8 mouse cellular contexts compared by ENCODE assay signal in genomic region chr15:81272305-81273053, GRCm38 (mm10). TPM values are rescaled to one million over a fixed set of nuclear protein-coding genes. Genes with fewer than 3 reads are reported as not detected.
DNase-seq lines count a peak whose midpoint lies in the region; ATAC-seq and TF ChIP-seq lines count a peak whose summit lies in the region.

No protein-coding gene starts in this region.

- ATAC-seq in heart, embryonic 12.5 days (ENCODE audit: insufficient number of reproducible peaks, low FRiP score): no peak
- peak; percentile 68; the same call in 1 of the 2 replicates for ATAC-seq in kidney, postnatal 0 days (replicated peaks; ENCODE audit: low FRiP score, low read depth)
- ATAC-seq in CD4-positive, CD25-positive, alpha-beta regulatory T cell, adult 4 months: no peak

- no peak overlapping the region for H3K9ac ChIP-seq in heart, embryonic 12.5 days
- H3K9ac ChIP-seq in kidney, postnatal 0 days (ENCODE audit: low read depth, low read length): no peak overlapping the region

- no peaks in the 10 kb centered on the region for H3K36me3 ChIP-seq in heart, embryonic 12.5 days
- H3K36me3 ChIP-seq in kidney, postnatal 0 days (ENCODE audit: insufficient read depth, low read length): no peaks in the 10 kb centered on the region
- no peaks in the 10 kb centered on the region for H3K36me3 ChIP-seq in midbrain, embryonic 10.5 days

- peak overlapping the region; percentile 19; the same call in 1 of the 2 replicates for H3K4me2 ChIP-seq in heart, embryonic 12.5 days
- H3K4me2 ChIP-seq in kidney, postnatal 0 days (ENCODE audit: low read length): peak overlapping the region; percentile 10; the same call in 1 of the 2 replicates

- H3K4me3 ChIP-seq in cortical plate, adult 2 months (ENCODE audit: insufficient read depth, low read length): no peak overlapping the region
- no peak overlapping the region for H3K4me3 ChIP-seq in heart, embryonic 12.5 days
- no peak overlapping the region for H3K4me3 ChIP-seq in kidney, postnatal 0 days (replicated peaks; ENCODE audit: low read depth, low read length)
- no peak overlapping the region for H3K4me3 ChIP-seq in midbrain, embryonic 10.5 days

- DNase-seq in urinary bladder, postnatal 14 days (ENCODE audit: low spot score): peak; percentile 55
- no peak for DNase-seq in urinary bladder, adult 2 months (ENCODE audit: low spot score)
- DNase-seq in kidney, postnatal 0 days (ENCODE audit: low spot score): peak; percentile 32
- peak; percentile 26 for DNase-seq in midbrain, embryonic 10.5 days (ENCODE audit: low spot score)
- no peak for DNase-seq in thymus, postnatal 0 days (ENCODE audit: low spot score)

- H3K27me3 ChIP-seq in heart, embryonic 12.5 days (replicated peaks): peaks cover 3% of the 10 kb centered on the region; the same call in 1 of the 2 replicates
- H3K27me3 ChIP-seq in kidney, postnatal 0 days (ENCODE audit: insufficient read depth, low read length): no peaks in the 10 kb centered on the region
- 0 out of 2 replicates have a peak, but pooled peaks cover 6% of the 10 kb centered on the region for H3K27me3 ChIP-seq in midbrain, embryonic 10.5 days (ENCODE audit: low read depth, poor library complexity, severe bottlenecking)

- no peak overlapping the region for H3K27ac ChIP-seq in cortical plate, adult 2 months (ENCODE audit: insufficient read depth, low read length)
- H3K27ac ChIP-seq in heart, embryonic 12.5 days (ENCODE audit: poor library complexity, severe bottlenecking): no peak overlapping the region
- peak overlapping the region; percentile 16; the same call in 1 of the 2 replicates for H3K27ac ChIP-seq in kidney, postnatal 0 days
- H3K27ac ChIP-seq in midbrain, embryonic 10.5 days (replicated peaks): peak overlapping the region; percentile 76

- TF ChIP-seq CTCF in cortical plate, adult 2 months (IDR thresholded peaks at IDR 0.05; ENCODE audit: extremely low read depth, insufficient read depth, low read length): no peak
- no peak for TF ChIP-seq CTCF in kidney, postnatal 0 days (IDR thresholded peaks at IDR 0.05; ENCODE audit: low read depth)

- H3K4me1 ChIP-seq in cortical plate, adult 2 months (ENCODE audit: control insufficient read depth, insufficient read depth, low read length): peaks cover 3% of the 10 kb centered on the region; the same call in 1 of the 2 replicates
- H3K4me1 ChIP-seq in heart, embryonic 12.5 days (replicated peaks): peaks cover 11% of the 10 kb centered on the region
- peaks cover 11% of the 10 kb centered on the region; the same call in 1 of the 2 replicates for H3K4me1 ChIP-seq in kidney, postnatal 0 days (replicated peaks; ENCODE audit: insufficient read depth, low read length)
- H3K4me1 ChIP-seq in midbrain, embryonic 10.5 days: peaks cover 21% of the 10 kb centered on the region

- 18% methylated on average over 13 of the region's 13 CpGs for WGBS in heart, embryonic 12.5 days
- 8% methylated on average over 13 of the region's 13 CpGs for WGBS in kidney, postnatal 0 days
- WGBS in midbrain, embryonic 10.5 days: 25% methylated on average over 13 of the region's 13 CpGs

- peaks cover 4% of the 10 kb centered on the region for H3K9me3 ChIP-seq in heart, embryonic 12.5 days (replicated peaks)
- no peaks in the 10 kb centered on the region for H3K9me3 ChIP-seq in kidney, postnatal 0 days (replicated peaks; ENCODE audit: low read length)
- no peaks in the 10 kb centered on the region for H3K9me3 ChIP-seq in midbrain, embryonic 10.5 days (replicated peaks)

- 0 out of 2 replicates have a peak, but pooled peaks have one; percentile 38 for TF ChIP-seq POLR2A in cortical plate, adult 2 months (IDR thresholded peaks at IDR 0.05; ENCODE audit: extremely low read depth, insufficient read depth, low read length)

RNA-seq across cellular contexts. Expression of gene Mchr1, which starts 37.2 kb away (rescaled TPM):
- polyA plus RNA-seq in urinary bladder, adult 2 months (2012; rRNA removed): 7.9 and 9.9 TPM in 2 replicates
- 21.9 and 22.7 TPM in 2 replicates for polyA plus RNA-seq in cortical plate, adult 2 months (2012; rRNA removed)
- not detected in 2 replicates for polyA plus RNA-seq in heart, embryonic 12.5 days (2016; fragmentation: Nextera tagmentation; extraction: Ambion mirVana)
- polyA plus RNA-seq in kidney, postnatal 0 days (2015; fragmentation: Nextera tagmentation; extraction: Ambion mirVana): 0.78 and 0.88 TPM in 2 replicates
- polyA plus RNA-seq in midbrain, embryonic 10.5 days (2016; fragmentation: Nextera tagmentation; extraction: Ambion mirVana): 0.43 and 1.0 TPM in 2 replicates
- 0.10 and 0.26 TPM in 2 replicates for polyA plus RNA-seq in thymus, postnatal 0 days (2015; fragmentation: Nextera tagmentation; extraction: Ambion mirVana)
- not detected for polyA plus RNA-seq in CD4-positive, CD25-positive, alpha-beta regulatory T cell, adult 4 months (2017; shearing (Covaris generic))

Comparison
In these comparisons a context has a peak if more than half of its experiments do, and no peak if none do; other contexts are left out.
1. DNase-seq: peak in urinary bladder, postnatal 14 days (single experiment), kidney, postnatal 0 days (single experiment) and midbrain, embryonic 10.5 days (single experiment); none in urinary bladder, adult 2 months (single experiment) and thymus, postnatal 0 days (single experiment).
2. H3K27ac ChIP-seq: peak in kidney, postnatal 0 days (single experiment) and midbrain, embryonic 10.5 days (single experiment); none in cortical plate, adult 2 months (single experiment) and heart, embryonic 12.5 days (single experiment).